Mouse (Mus musculus) CH12.LX (cell line): ENCODE measurements around the gene Wdpcp. TPM values are rescaled to one million over a fixed set of nuclear protein-coding genes. Genes with fewer than 3 reads are reported as not detected.

ENCODE experiments used
- DNase-seq: peaks from one replicate; pipeline ENCODE4 v3.0.0-alpha.2; 2013; ENCODE audit errors: extremely low read depth
- H3K27ac ChIP-seq: 2 replicates; pipeline ENCODE4 v1.5.1; 2012; ENCODE audit warnings: low read depth, mild to moderate bottlenecking, control low read depth, moderate library complexity; ENCODE audit not compliant: insufficient read depth
- H3K27me3 ChIP-seq: replicated peaks from 2 replicates; pipeline ENCODE3; 2012; ENCODE audit warnings: inconsistent platforms
- H3K36me3 ChIP-seq, 2 experiments: replicated peaks in 1 of 2; 2 replicates each; pipeline versions ENCODE3 to v1.6.1; 2012; ENCODE audit warnings: inconsistent platforms in 1 of 2, low read length in 1 of 2, mild to moderate bottlenecking in 1 of 2, mixed read lengths in 1 of 2, moderate library complexity in 1 of 2; ENCODE audit not compliant: control insufficient read depth in 1 of 2, insufficient read depth in 1 of 2
- H3K4me1 ChIP-seq, 2 experiments: 2 replicates each; pipeline ENCODE4 v1.6.1; 2012; ENCODE audit warnings: inconsistent platforms in 1 of 2, moderate library complexity in 1 of 2; ENCODE audit not compliant: insufficient read depth in 2 of 2, control insufficient read depth in 1 of 2
- H3K4me2 ChIP-seq: 2 replicates; pipeline ENCODE4 v1.6.1; 2012; ENCODE audit warnings: low read depth, mild to moderate bottlenecking, control low read depth; ENCODE audit not compliant: poor library complexity, insufficient read depth, severe bottlenecking
- H3K4me3 ChIP-seq, 3 experiments: fragments of 150-350 bp in 1 of 3; sonication (generic) in 1 of 3; replicated peaks in 1 of 3; 2 replicates each; pipeline versions ENCODE3 to v1.5.1; 2011 to 2012; ENCODE audit warnings: low read depth in 2 of 3, low read length in 2 of 3, mild to moderate bottlenecking in 2 of 3, moderate library complexity in 2 of 3, control low read depth in 1 of 3, improper control_type of control experiment in 1 of 3, inconsistent platforms in 1 of 3, mixed read lengths in 1 of 3; ENCODE audit not compliant: poor library complexity in 1 of 3
- H3K79me2 ChIP-seq: replicated peaks from 2 replicates; pipeline ENCODE4 v1.6.1; 2012; ENCODE audit warnings: mild to moderate bottlenecking, moderate library complexity; ENCODE audit not compliant: control insufficient read depth, poor library complexity, insufficient read depth, severe bottlenecking; ENCODE audit errors: extremely low read depth
- H3K9ac ChIP-seq: 2 replicates; pipeline ENCODE4 v1.6.1; 2012; ENCODE audit warnings: low read depth, mild to moderate bottlenecking, control low read depth, moderate library complexity; ENCODE audit not compliant: insufficient read depth
- H3K9me3 ChIP-seq: replicated peaks from 2 replicates; pipeline ENCODE3; 2012; ENCODE audit warnings: low read length, inconsistent platforms, mixed read lengths
- BHLHE40 ChIP-seq: IDR thresholded peaks from 2 replicates; pipeline ENCODE4 v1.6.1; 2011; ENCODE audit warnings: mild to moderate bottlenecking, low read depth, low read length, improper control_type of control experiment
- CHD2 ChIP-seq: IDR thresholded peaks from 2 replicates; pipeline ENCODE4 v1.6.1; 2011; ENCODE audit warnings: low read length, improper control_type of control experiment
- CTCF ChIP-seq, 2 experiments: IDR thresholded peaks in 1 of 2; conservative IDR thresholded peaks in 1 of 2; 2 replicates each; pipeline ENCODE4 v1.5.1; 2011 to 2012; ENCODE audit warnings: low read depth in 2 of 2, low read length in 2 of 2, improper control_type of control experiment in 1 of 2, inconsistent platforms in 1 of 2, mild to moderate bottlenecking in 1 of 2, moderate library complexity in 1 of 2
- E2F4 ChIP-seq: IDR thresholded peaks from 2 replicates; pipeline ENCODE4 v1.6.1; 2011; ENCODE audit warnings: low read depth, low read length, improper control_type of control experiment; ENCODE audit not compliant: insufficient replicate concordance
- ELF1 ChIP-seq: IDR thresholded peaks from 2 replicates; pipeline ENCODE4 v1.6.1; 2014; ENCODE audit warnings: low read depth, mild to moderate bottlenecking, inconsistent platforms, low read length, improper control_type of control experiment
- GABPA ChIP-seq: IDR thresholded peaks from 2 replicates; pipeline ENCODE4 v1.6.1; 2012; ENCODE audit warnings: low read depth, low read length, improper control_type of control experiment, inconsistent platforms; ENCODE audit not compliant: insufficient replicate concordance
- HCFC1 ChIP-seq: IDR thresholded peaks from 2 replicates; pipeline ENCODE4 v1.6.1; 2012; ENCODE audit warnings: low read depth, mild to moderate bottlenecking, inconsistent platforms, low read length, improper control_type of control experiment
- JUND ChIP-seq: conservative IDR thresholded peaks from 2 replicates; pipeline ENCODE4 v1.6.1; 2011; ENCODE audit warnings: low read depth, low read length, improper control_type of control experiment
- KAT2A ChIP-seq: IDR thresholded peaks from 2 replicates; pipeline ENCODE4 v1.6.1; 2012; ENCODE audit warnings: low read length, improper control_type of control experiment, inconsistent platforms; ENCODE audit not compliant: insufficient replicate concordance
- MAFK ChIP-seq: IDR thresholded peaks from 2 replicates; pipeline ENCODE4 v1.6.1; 2011; ENCODE audit warnings: low read length, improper control_type of control experiment; ENCODE audit not compliant: insufficient replicate concordance
- MAZ ChIP-seq: IDR thresholded peaks from 2 replicates; pipeline ENCODE4 v1.6.1; 2012; ENCODE audit warnings: low read depth, mild to moderate bottlenecking, inconsistent platforms, low read length, improper control_type of control experiment, moderate library complexity
- MEF2A ChIP-seq: IDR thresholded peaks from 2 replicates; pipeline ENCODE4 v1.6.1; 2014; ENCODE audit warnings: low read depth, mild to moderate bottlenecking, inconsistent platforms, low read length, improper control_type of control experiment, borderline replicate concordance
- NELFE ChIP-seq: IDR thresholded peaks from 2 replicates; pipeline ENCODE4 v1.6.1; 2011; ENCODE audit warnings: low read depth, low read length, improper control_type of control experiment
- RCOR1 ChIP-seq: conservative IDR thresholded peaks from 2 replicates; pipeline ENCODE4 v1.6.1; 2012; ENCODE audit warnings: low read depth, mild to moderate bottlenecking, inconsistent platforms, low read length, improper control_type of control experiment
- SIN3A ChIP-seq: IDR thresholded peaks from 2 replicates; pipeline ENCODE4 v1.6.1; 2012; ENCODE audit warnings: low read length, improper control_type of control experiment, inconsistent platforms
- SMC3 ChIP-seq: IDR thresholded peaks from 2 replicates; pipeline ENCODE4 v1.6.1; 2011; ENCODE audit warnings: low read depth, low read length, improper control_type of control experiment
- TBP ChIP-seq: conservative IDR thresholded peaks from 2 replicates; pipeline ENCODE4 v1.6.1; 2011; ENCODE audit warnings: low read depth, low read length, improper control_type of control experiment
- TCF12 ChIP-seq: IDR thresholded peaks from 2 replicates; pipeline ENCODE4 v1.6.1; 2014; ENCODE audit warnings: low read depth, mild to moderate bottlenecking, inconsistent platforms, low read length, improper control_type of control experiment
- USF2 ChIP-seq: conservative IDR thresholded peaks from 2 replicates; pipeline ENCODE4 v1.6.1; 2011; ENCODE audit warnings: low read depth, low read length, improper control_type of control experiment
- ZC3H11A ChIP-seq: IDR thresholded peaks from 2 replicates; pipeline ENCODE4 v1.6.1; 2012; ENCODE audit warnings: low read depth, mild to moderate bottlenecking, inconsistent platforms, low read length, improper control_type of control experiment
- ZMIZ1 ChIP-seq: IDR thresholded peaks from 2 replicates; pipeline ENCODE4 v1.6.1; 2012; ENCODE audit warnings: low read depth, mild to moderate bottlenecking, inconsistent platforms, low read length, improper control_type of control experiment
- ZNF384 ChIP-seq: IDR thresholded peaks from 2 replicates; pipeline ENCODE4 v1.6.1; 2012; ENCODE audit warnings: low read depth, low read length, improper control_type of control experiment, inconsistent platforms
- dilution Hi-C: fragments of 300-500 bp; cut with MboI; formaldehyde crosslinking; loops from 2 replicates; pipeline ENCODE4 v1.14.3; 2020; ENCODE audit warnings: low sequenced_read_pairs; ENCODE audit not compliant: extremely low pct_unique_long_range_greater_than_20kb, extremely low pct_ligation_motif_present
- in situ Hi-C: fragments of 300-500 bp; cut with MboI; formaldehyde crosslinking; loops from 3 replicates; pipeline ENCODE4 v1.14.3; 2019; ENCODE audit warnings: low sequenced_read_pairs, low pct_ligation_motif_present, low pct_unique_long_range_greater_than_20kb, mixed read lengths
- polyA plus RNA-seq: library from polyadenylated mRNA; unstranded; fragments of >175 nt; gene quantifications from 2 replicates; pipeline ENCODE4 v1.2.1, GENCODE M21; 2012; ENCODE audit warnings: low read depth; ENCODE audit not compliant: insufficient read length
- total RNA-seq, 2 experiments: library from RNA; depleted of rRNA; stranded (reverse); fragments of 300-350 nt in 1 of 2; fragments of >200 nt in 1 of 2; gene quantifications; 2 replicates each; pipeline ENCODE4 v1.2.3; 2012 to 2014

Wdpcp gene
- total and polyA plus RNA-seq, 3 experiments = 3.2 to 5.6 (median 4.8) TPM

- Histone ChIP-seq H3K9me3 (peaks cover 3% of the 10 kb centered on the region), H3K4me3 (no peak overlapping the region), H3K9ac (no peak overlapping the region), H3K27me3 (no peaks in the 10 kb centered on the region)
- in situ Hi-C loops = no loop called here
- TF ChIP-seq HCFC1 (no peak), JUND (no peak), ELF1 (no peak), RCOR1 (no peak), MAZ (no peak), ZMIZ1 (no peak), SMC3 (no peak), GABPA (no peak), ZC3H11A (no peak), BHLHE40 (no peak), NELFE (no peak), TBP (no peak), SIN3A (no peak), TCF12 (no peak), CHD2 (no peak), USF2 (no peak), CTCF (conservative IDR thresholded peaks at IDR 0.05 in 1 of 2, IDR thresholded peaks at IDR 0.05 in 1 of 2; ENCODE audit: low read depth in 2 of 2, low read length in 2 of 2) (no peak), ZNF384 (no peak), KAT2A (no peak)
- TF ChIP-seq, all 38 proteins: peak for 0
- no peaks in the 10 kb centered on the region for H3K79me2 ChIP-seq
- dilution Hi-C loops = no loop called here
- no peak for DNase-seq
- no peaks in the 10 kb centered on the region for H3K36me3 ChIP-seq
- H3K4me1 ChIP-seq = no peaks in the 10 kb centered on the region
- no peak overlapping the region for H3K27ac ChIP-seq
- no peak overlapping the region for H3K4me2 ChIP-seq
Measured at GRCm38 (mm10) chr11:21763201-21763600, 191.2 kb downstream of the Wdpcp start.

GRCm38 (mm10) chr11:21788831-21789230 is 216.8 kb downstream of the Wdpcp start:
- H3K27ac ChIP-seq = no peak overlapping the region
- no peaks in the 10 kb centered on the region for H3K36me3 ChIP-seq
- H3K4me1 ChIP-seq = no peaks in the 10 kb centered on the region
- dilution Hi-C loops = no loop called here
- DNase-seq = peak; percentile 6
- TF ChIP-seq TBP (no peak), MEF2A (no peak; the same call in 1 of the 2 replicates), E2F4 (no peak), TCF12 (no peak), SIN3A (no peak), MAFK (no peak), JUND (no peak), CHD2 (no peak)
- H3K79me2 ChIP-seq = no peaks in the 10 kb centered on the region
- no peak overlapping the region for H3K9ac ChIP-seq
- in situ Hi-C loops = no loop called here
- H3K9me3 ChIP-seq = no peaks in the 10 kb centered on the region
- no peak overlapping the region for H3K4me3 ChIP-seq
- H3K27me3 ChIP-seq = no peaks in the 10 kb centered on the region
- H3K4me2 ChIP-seq = no peak overlapping the region
